Mouse (Mus musculus): Measurements from ENCODE around the gene Gpr87. TPM values are rescaled to one million over a fixed set of nuclear protein-coding genes. Genes with fewer than 3 reads are reported as not detected.
"Not testable (repeated sequence)": the region's sequence is repeated elsewhere in the genome, so short reads cannot be mapped to it uniquely, and the experiment has no call there.

Gene Gpr87
- total RNA-seq, 2 experiments from 2014 or later, result not detected

DNA sequence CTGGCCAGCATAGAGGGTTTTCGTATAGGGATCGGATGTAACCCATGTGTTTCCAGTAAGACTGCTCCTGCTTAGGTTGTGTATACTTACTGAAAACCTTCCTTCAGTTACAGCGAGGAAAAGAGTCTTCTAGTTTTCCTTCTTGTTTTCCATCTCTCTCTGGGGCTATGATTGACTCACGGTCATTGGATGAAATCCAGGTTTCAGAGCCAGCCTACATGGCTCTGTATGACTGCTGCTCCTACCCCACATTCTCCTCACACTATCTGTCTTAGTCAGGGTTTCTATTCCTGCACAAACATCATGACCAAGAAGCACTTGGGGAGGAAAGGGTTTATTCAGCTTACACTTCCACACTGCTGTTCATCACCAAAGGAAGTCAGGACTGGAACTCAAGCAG is 54.0 kb downstream of the Gpr87 start:
- not testable (repeated sequence) for ATAC-seq (ENCODE audit: poor library complexity, severe bottlenecking)

DNA sequence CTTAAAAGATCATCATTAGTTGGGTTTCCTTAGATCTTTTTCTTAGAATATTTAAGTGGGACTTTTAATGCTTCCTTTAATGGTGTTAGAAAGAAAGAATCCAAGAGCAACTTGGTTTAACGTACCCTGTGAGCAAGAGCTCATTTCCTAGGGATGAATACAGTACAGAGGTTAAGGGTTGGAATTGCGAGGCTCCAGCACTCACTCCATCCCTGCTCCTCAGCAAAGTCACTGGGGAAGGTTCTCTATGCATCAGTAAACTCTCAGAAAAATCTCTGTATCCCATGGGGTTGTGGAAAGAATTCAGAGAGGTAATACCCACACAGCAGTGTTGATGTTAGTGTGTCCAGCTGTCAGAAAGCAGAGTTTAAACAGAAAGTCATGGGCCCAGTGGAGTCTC is 54.8 kb downstream of the Gpr87 start:
- ATAC-seq (ENCODE audit: poor library complexity, severe bottlenecking), result no peak

DNA sequence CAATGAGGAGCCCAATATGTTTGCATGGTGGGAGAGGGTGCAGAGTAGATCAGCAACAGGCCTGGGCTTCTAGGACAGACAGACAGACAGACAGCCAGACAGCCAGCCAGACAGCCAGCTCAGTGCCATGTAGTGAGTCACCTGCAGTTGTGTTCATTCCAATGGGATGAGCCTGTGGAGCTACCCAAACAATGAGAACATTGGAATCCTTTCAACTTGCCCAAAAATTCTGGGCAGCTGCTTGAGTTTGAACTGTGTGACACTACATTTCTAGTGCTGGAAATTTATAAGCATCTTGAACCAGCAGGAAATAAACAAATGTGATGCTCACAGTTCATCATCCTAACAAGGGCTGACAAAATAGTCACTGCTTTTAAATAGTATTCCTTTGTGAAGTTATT is 55.3 kb downstream of the Gpr87 start:
- no peak for ATAC-seq (ENCODE audit: poor library complexity, severe bottlenecking)

DNA sequence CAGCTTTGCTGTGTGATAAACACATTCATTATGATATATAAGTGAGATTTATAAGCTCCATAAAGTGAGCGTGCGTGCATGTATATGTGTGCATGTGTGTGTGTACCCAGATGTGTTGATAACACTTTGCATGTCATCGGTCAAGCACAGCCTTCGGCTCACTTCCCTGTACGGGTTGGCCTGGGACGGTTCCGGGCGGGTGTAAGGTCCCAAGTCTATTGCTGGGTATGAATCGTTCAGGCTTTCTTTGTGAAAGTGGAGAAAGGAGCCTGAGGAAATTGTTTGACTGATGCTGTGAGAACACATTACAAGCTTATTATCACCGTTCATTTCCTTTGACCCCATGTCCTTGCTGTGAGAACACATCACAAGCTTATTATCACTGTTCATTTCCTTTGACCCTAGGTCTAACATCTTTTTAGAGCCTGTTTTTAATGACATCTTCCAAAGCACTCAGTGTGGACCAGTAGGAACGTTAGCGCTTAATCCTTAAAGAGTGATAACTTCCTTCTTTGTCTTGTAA is 55.9 kb downstream of the Gpr87 start:
- ATAC-seq (ENCODE audit: poor library complexity, severe bottlenecking), result no peak

DNA sequence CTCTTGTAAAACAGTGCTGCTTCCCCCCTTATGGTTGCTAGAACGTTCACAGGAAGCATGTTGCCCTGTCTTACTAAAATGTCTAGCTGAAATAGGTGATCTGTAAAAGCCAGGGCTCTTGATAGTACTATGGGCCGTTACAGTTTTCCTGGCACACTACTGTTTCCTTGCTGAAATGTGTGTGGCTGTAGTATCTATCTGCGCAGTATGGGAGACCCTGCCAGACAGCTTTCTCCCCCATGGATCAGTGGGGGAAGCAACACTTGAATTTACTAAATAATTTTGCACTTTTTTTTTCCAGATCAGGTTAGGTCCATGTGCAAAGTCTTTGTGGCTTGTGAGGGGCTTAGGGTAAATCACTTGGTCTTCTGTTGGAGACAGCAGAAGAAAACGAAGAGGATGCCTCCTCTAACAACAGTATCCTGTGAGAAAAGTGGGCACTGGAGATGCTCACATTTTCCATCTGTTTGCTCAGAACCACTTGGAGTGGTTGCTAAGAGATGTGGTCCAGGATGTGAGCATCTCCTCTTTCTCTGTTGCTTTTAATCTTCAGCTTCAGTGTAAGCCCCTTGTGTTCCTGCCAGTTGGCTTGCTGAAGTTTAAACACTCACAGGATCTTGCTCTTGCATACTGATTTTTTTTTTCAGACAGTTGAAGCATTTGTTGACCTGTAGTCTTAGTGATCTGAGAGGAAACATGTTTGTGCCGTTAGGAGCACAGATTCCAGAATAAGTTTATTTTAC is 58.8 kb downstream of the Gpr87 start:
- ATAC-seq (ENCODE audit: poor library complexity, severe bottlenecking), result no peak

DNA sequence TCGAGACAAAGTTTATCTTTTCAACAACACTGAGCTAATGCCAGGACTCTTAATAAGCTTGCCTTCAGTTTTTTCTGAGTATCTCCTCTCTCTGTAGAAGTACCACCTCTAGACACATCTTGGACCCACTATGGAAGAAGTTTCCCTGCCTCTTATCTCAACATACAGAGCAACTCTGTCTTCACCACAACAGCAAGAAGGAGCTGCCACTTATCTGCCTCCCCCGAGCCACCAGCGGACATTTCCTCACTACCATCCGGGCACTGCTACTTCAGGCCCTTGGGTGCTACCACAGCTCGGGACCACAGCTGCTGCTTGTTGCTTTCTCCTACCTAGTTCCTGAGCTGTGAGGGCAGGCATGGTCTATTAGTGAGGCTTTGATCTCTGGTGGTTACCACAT is 61.7 kb downstream of the Gpr87 start:
- ATAC-seq (ENCODE audit: poor library complexity, severe bottlenecking), result peak; percentile 49

DNA sequence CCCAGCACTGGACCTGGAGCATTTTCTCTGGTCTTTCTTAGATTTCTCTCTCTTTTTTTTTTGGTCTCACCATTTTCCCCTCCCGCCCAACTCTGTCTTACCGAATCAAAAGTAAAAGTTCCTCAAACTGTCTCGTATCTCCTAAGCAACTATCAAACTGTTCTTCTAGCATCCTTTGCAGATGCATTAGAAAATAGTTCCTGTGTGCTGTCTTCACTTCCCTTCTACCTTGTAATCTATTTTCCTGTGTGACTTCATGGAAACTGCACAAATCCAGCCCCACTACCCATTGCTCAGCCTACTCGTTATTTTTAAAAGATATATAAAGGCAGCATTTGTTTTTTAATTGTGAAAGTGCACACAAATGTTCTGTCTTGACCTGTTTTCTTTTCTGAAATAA is 62.9 kb downstream of the Gpr87 start:
- peak; percentile 16 for ATAC-seq (ENCODE audit: poor library complexity, severe bottlenecking)

DNA sequence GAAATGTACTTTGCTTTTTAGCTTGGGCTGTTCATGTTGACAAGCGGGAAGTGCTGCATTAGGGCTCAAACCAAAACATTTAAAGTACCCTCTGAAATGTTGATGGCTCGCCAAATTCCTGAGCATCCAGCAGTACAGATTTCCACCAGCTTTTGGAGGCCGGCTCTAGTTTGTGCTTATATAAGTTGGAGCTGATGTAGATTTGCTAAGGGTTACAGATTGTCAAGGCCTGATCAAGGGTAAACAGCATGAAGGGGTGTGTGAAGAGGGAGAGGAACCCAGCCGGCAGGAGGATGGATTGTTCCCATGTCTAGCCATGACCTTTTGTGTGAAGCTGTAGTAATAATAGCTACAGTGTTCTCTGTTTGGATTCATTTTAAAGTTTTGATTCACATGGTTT is 63.8 kb downstream of the Gpr87 start:
- ATAC-seq (ENCODE audit: poor library complexity, severe bottlenecking), result 0 out of 2 replicates have a peak, but pooled peaks have one; percentile 7

DNA sequence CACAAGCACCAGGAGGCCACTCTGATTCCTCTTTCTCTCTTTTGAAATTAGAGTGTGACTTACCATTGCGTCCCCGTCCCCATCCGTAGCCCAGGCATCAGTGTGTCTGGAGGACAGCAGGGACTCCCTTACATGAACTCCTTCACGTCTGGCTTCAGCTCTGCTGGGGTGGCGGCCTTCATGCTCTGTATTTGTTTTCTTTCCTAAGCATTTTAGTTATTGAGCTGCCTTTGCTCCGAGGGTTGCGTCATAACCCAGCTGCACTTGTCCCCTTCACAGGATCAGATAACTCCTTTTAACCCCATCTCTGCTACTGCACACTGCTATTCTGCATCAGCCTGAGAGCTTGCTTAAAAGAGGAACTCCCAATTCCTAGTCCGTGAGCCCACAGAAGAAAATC is 64.5 kb downstream of the Gpr87 start:
- ATAC-seq (ENCODE audit: poor library complexity, severe bottlenecking), result peak; percentile 54

DNA sequence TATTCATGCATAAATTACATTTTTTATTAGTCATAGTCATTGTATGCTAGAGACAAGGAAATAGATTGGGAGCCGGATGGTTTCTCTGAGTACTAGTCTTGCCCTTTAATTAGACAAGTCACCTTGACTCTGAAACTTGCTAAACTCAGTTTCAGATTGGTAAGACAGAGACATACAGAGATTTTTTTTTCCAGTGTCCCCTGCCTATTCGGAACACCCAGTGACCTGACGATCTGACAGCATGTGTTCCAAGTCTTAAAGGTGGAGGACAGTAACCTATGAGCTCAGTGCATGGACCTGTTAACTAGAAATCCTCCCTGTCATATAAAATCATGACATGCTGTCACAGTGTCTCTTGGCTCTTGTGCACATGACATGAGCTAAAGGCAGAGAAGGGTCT is 65.4 kb downstream of the Gpr87 start:
- ATAC-seq (ENCODE audit: poor library complexity, severe bottlenecking), result no peak

Other genes starting within 250 kb of the Gpr87 start
- 0.20 and 0.25 TPM in 2 replicates for gene Med12l, start 189.3 kb downstream of the Gpr87 start, total RNA-seq (2015)
- gene Med12l, start 189.3 kb downstream of the Gpr87 start, total RNA-seq (2017), result 0.29 and 0.45 TPM in 2 replicates
- 6.7 and 7.6 TPM in 2 replicates for gene Gpr171, start 93.3 kb downstream of the Gpr87 start, total RNA-seq (2015)
- gene Gpr171, start 93.3 kb downstream of the Gpr87 start, total RNA-seq (2017), result 8.3 and 9.0 TPM in 2 replicates
- 7.0 and 11.9 TPM in 2 replicates for gene P2ry14, start 41.5 kb downstream of the Gpr87 start, total RNA-seq (2015)
- gene P2ry14, start 41.5 kb downstream of the Gpr87 start, total RNA-seq (2017), result 6.2 and 6.8 TPM in 2 replicates
- gene P2ry13, start 15.8 kb upstream of the Gpr87 start, total RNA-seq (2015), result 4.9 and 6.5 TPM in 2 replicates
- 4.3 and 4.6 TPM in 2 replicates for gene P2ry13, start 15.8 kb upstream of the Gpr87 start, total RNA-seq (2017)
- gene P2ry12, start 67.8 kb upstream of the Gpr87 start, total RNA-seq (2015), result 3.5 and 5.0 TPM in 2 replicates
- gene P2ry12, start 67.8 kb upstream of the Gpr87 start, total RNA-seq (2017), result 2.6 and 4.2 TPM in 2 replicates
- 0.22 and 0.36 TPM in 2 replicates for gene Igsf10, start 149.3 kb upstream of the Gpr87 start, total RNA-seq (2015)
- not detected in 2 replicates for gene Igsf10, start 149.3 kb upstream of the Gpr87 start, total RNA-seq (2017)

Data from megakaryocyte, adult 5-6 weeks (primary cell).